Mouse (Mus musculus): Measurements from ENCODE around the gene Msmb. TPM values are rescaled to one million over a fixed set of nuclear protein-coding genes. Genes with fewer than 3 reads are reported as not detected.
"Not testable (repeated sequence)": the region's sequence is repeated elsewhere in the genome, so short reads cannot be mapped to it uniquely, and the experiment has no call there.

The Msmb gene
- polyA plus RNA-seq, 1 experiment from 2014 or later, result not detected

DNA sequence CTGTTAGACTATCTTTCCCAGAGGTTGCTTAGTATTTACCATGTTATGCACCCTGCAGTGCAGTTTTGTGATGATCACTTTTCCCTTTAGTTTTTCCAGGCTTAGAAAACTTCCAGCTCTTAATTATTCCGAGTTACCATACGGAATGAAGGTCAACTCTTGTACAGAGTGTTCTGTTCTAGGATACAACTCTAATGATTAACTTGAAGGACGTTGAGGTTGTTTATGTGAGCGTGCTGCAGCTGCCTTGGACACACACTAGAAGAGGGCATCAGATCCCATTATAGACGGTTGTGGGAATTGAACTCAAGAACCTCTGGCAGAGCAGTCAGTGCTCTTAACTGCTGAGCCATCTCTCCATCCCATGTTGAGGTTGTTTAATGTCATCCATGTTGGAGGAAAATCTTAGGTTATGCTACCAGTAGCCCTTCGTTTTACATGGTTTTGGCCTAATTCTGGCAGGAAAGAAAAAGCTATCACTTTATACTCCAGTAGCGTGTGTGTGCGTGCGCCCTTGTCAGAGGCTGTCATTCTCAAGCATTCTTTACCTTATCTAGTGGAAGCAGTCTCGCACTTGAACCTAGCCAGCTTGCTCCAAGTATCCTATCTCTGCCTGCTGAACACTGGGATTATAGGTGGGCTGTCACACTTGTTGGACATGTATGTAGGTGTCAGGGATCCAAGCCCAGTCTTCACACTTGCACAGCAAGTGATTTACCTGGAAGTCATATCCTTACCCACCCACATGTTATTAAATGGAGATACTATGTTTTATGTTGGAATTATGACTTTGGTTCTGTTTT, 37.8 kb downstream of the Msmb start:
- Histone ChIP-seq H3K9me3 (replicated peaks) (no peaks in the 10 kb centered on the region), H3K4me3 (no peak overlapping the region), H3K4me2 (no peak overlapping the region), H3K9ac (no peak overlapping the region), H3K36me3 (peaks cover 50% of the 10 kb centered on the region), H3K4me1 (replicated peaks) (0 out of 2 replicates have a peak, but pooled peaks cover 2% of the 10 kb centered on the region), H3K27me3 (no peaks in the 10 kb centered on the region), H3K27ac (no peak overlapping the region)
- WGBS, result 78% methylated on average over 10 of the region's 10 CpGs
- no peak for ATAC-seq (replicated peaks; ENCODE audit: insufficient number of reproducible peaks, insufficient read depth, low FRiP score, low read depth)

DNA sequence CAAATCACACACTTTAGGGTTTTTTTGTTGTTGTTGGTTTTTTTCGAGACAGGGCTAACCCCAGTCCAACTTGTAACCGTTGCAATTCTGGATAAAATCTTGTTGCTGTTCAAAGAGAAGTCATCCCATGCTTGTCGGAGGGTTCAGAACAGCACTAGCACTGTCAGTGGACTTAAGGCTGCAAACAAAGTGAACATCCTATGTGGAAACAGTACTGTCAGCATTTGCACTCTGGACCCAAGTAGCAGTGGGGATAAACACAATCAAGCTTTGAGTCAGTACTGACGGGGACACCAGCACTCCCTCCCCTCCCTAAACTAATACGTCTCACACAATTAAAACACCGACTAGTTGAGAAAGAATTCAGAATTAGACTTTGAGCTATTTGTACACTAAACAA, 39.0 kb downstream of the Msmb start:
- no peak overlapping the region for H3K4me3 ChIP-seq
- no peak overlapping the region for H3K9ac ChIP-seq
- H3K9me3 ChIP-seq (replicated peaks), result no peaks in the 10 kb centered on the region
- H3K27me3 ChIP-seq, result no peaks in the 10 kb centered on the region
- no peak overlapping the region for H3K27ac ChIP-seq
- H3K4me2 ChIP-seq, result no peak overlapping the region
- WGBS, result 84% methylated on average over 6 of the region's 6 CpGs
- ATAC-seq (replicated peaks; ENCODE audit: insufficient number of reproducible peaks, insufficient read depth, low FRiP score, low read depth), result no peak
- H3K36me3 ChIP-seq, result peaks cover 57% of the 10 kb centered on the region
- 0 out of 2 replicates have a peak, but pooled peaks cover 2% of the 10 kb centered on the region for H3K4me1 ChIP-seq (replicated peaks)

- 93% methylated on average over 4 of the region's 4 CpGs for WGBS
- H3K4me2 ChIP-seq, result no peak overlapping the region
- H3K27ac ChIP-seq, result no peak overlapping the region
- H3K4me1 ChIP-seq (replicated peaks), result 0 out of 2 replicates have a peak, but pooled peaks cover 2% of the 10 kb centered on the region
- H3K27me3 ChIP-seq, result no peaks in the 10 kb centered on the region
- no peak overlapping the region for H3K9ac ChIP-seq
- H3K4me3 ChIP-seq, result no peak overlapping the region
- H3K9me3 ChIP-seq (replicated peaks), result no peaks in the 10 kb centered on the region
- H3K36me3 ChIP-seq, result peaks cover 81% of the 10 kb centered on the region
- ATAC-seq (replicated peaks; ENCODE audit: insufficient number of reproducible peaks, insufficient read depth, low FRiP score, low read depth), result no peak
Measured at GRCm38 (mm10) chr14:32183846-32184245, 42.0 kb downstream of the Msmb start.

DNA sequence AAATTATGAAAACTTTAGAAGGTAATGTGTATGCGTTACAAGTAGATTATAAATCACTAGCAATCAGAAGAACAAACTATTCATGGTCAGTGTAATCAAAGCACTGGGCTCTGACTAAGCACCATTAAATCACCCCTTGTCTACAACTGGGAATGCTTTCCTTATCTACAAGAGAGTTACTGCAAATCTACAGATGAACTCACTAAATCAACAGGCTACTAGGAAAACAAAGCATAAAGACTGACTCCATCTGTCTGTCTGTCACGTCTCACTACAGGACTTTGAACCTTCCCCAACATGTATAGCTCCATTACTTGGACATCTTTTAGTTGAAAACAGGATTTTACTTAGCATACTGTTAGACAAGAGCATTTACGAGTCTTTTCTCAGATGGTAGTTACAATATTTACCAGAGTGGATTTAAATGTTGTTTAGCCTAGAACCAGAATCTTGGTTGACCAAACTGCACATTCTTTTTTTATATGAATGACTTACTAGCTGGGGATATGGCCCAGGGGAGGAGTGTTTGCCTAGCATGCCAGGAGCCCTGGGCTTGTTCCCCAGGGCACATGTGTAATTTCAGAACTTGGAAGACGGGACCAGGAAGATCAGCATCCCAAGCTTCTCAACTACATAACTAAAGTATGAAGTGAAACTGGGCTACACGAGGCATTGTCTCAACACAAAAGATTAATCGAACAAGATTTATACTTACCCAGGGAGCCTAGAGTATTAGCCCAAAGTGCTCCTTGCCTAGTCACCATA, 49.0 kb downstream of the Msmb start:
- H3K9ac ChIP-seq, result no peak overlapping the region
- no peak overlapping the region for H3K27ac ChIP-seq
- H3K4me3 ChIP-seq, result no peak overlapping the region
- ATAC-seq (replicated peaks; ENCODE audit: insufficient number of reproducible peaks, insufficient read depth, low FRiP score, low read depth), result no peak
- WGBS, result 83% methylated on average over 6 of the region's 6 CpGs
- no peaks in the 10 kb centered on the region for H3K27me3 ChIP-seq
- no peaks in the 10 kb centered on the region for H3K9me3 ChIP-seq (replicated peaks)
- peaks cover 75% of the 10 kb centered on the region for H3K36me3 ChIP-seq
- H3K4me1 ChIP-seq (replicated peaks), result no peaks in the 10 kb centered on the region
- no peak overlapping the region for H3K4me2 ChIP-seq

GRCm38 (mm10) chr14:32191926-32192325, 50.1 kb downstream of the Msmb start:
- Histone ChIP-seq H3K4me3 (no peak overlapping the region), H3K36me3 (peaks cover 70% of the 10 kb centered on the region)
- WGBS, result 69% methylated on average over 5 of the region's 5 CpGs

DNA sequence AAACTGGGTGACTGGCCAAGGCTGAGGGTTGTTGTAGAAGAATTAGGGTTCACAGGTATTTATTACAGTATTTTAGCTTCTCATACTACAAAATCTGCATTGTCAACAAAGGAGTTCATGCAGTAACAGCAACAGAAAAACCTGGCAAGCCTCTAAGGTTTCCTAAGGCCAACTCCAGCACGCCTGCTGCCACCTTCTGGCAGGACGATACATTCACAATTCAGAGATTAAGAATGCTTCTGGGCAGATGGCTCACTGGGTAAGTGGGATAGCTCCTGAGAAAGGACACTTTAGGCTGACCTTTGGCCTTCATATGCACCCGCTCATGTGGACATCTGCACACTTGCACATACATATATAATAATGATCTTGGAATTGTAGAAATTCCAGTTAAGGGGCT, 50.6 kb downstream of the Msmb start:
- ATAC-seq (replicated peaks; ENCODE audit: insufficient number of reproducible peaks, insufficient read depth, low FRiP score, low read depth), result no peak
- no peaks in the 10 kb centered on the region for H3K4me1 ChIP-seq (replicated peaks)
- H3K9me3 ChIP-seq (replicated peaks), result no peaks in the 10 kb centered on the region
- no peak overlapping the region for H3K4me3 ChIP-seq
- no peaks in the 10 kb centered on the region for H3K27me3 ChIP-seq
- no peak overlapping the region for H3K27ac ChIP-seq
- WGBS, result 43% methylated on average over 3 of the region's 3 CpGs
- peaks cover 70% of the 10 kb centered on the region for H3K36me3 ChIP-seq
- no peak overlapping the region for H3K9ac ChIP-seq
- H3K4me2 ChIP-seq, result no peak overlapping the region

More at GRCm38 (mm10) chr14:32191926-32192325, 50.1 kb downstream of the Msmb start:
- ATAC-seq (replicated peaks; ENCODE audit: insufficient number of reproducible peaks, insufficient read depth, low FRiP score, low read depth), result no peak
- no peak overlapping the region for H3K4me2 ChIP-seq
- H3K4me1 ChIP-seq (replicated peaks), result no peaks in the 10 kb centered on the region
- H3K27me3 ChIP-seq, result no peaks in the 10 kb centered on the region
- no peaks in the 10 kb centered on the region for H3K9me3 ChIP-seq (replicated peaks)
- no peak overlapping the region for H3K27ac ChIP-seq
- H3K9ac ChIP-seq, result no peak overlapping the region

- WGBS, result 77% methylated on average over 5 of the region's 5 CpGs
- peaks cover 68% of the 10 kb centered on the region for H3K36me3 ChIP-seq
- not testable (repeated sequence) for ATAC-seq (replicated peaks; ENCODE audit: insufficient number of reproducible peaks, insufficient read depth, low FRiP score, low read depth); H3K4me3 ChIP-seq; H3K9ac ChIP-seq; H3K9me3 ChIP-seq (replicated peaks); H3K4me2 ChIP-seq; H3K27ac ChIP-seq; H3K27me3 ChIP-seq; H3K4me1 ChIP-seq (replicated peaks)
Measured at GRCm38 (mm10) chr14:32193557-32193956, 51.7 kb downstream of the Msmb start.

DNA sequence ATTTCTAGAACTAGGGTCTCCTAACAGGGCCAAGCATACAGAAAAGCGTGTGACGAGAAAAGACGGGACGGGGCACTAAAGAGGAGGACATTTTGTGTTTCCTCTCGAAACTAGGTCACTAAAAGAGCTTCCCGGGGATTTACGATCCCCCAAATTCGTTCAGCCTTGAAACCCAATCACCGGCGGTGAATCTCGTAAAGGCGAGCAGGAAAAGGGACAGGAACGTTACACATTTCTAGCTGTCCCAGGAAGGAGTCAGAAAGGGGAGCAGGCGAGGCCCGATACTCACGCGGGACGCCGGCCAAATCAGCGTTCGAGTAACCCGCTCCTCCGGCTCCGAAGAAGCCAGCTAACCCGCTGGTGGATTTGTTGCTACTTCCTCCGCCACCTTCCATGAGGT, 59.5 kb downstream of the Msmb start:
- peaks cover 30% of the 10 kb centered on the region for H3K36me3 ChIP-seq
- under 1% methylated on average over 26 of the region's 26 CpGs for WGBS
- peak overlapping the region; percentile 74 for H3K4me2 ChIP-seq
- H3K4me1 ChIP-seq (replicated peaks), result peaks cover 25% of the 10 kb centered on the region
- H3K9me3 ChIP-seq (replicated peaks), result no peaks in the 10 kb centered on the region
- peak overlapping the region; percentile 84 for H3K4me3 ChIP-seq
- peak overlapping the region; percentile 83 for H3K27ac ChIP-seq
- ATAC-seq (replicated peaks; ENCODE audit: insufficient number of reproducible peaks, insufficient read depth, low FRiP score, low read depth), result peak; percentile 15; the same call in 1 of the 2 replicates
- H3K9ac ChIP-seq, result peak overlapping the region; percentile 90
- no peaks in the 10 kb centered on the region for H3K27me3 ChIP-seq

GRCm38 (mm10) chr14:32201791-32202451, 60.1 kb downstream of the Msmb start, which contains the start of the genes Timm23 and Parg:
TSS of gene Timm23 (minus strand) at chr14:32201898.
TSS of gene Parg (plus strand) at chr14:32201949.
- H3K9ac ChIP-seq, result peak within 1 kb of the TSS; percentile 90
- 0% methylated on average over 76 of the region's 77 CpGs for WGBS
- H3K4me2 ChIP-seq, result peak within 1 kb of the TSS; percentile 74
- no peaks in the 10 kb centered on the region for H3K9me3 ChIP-seq (replicated peaks)
- H3K4me3 ChIP-seq, result peak within 1 kb of the TSS; percentile 84
- peak within 1 kb of the TSS; percentile 83 for H3K27ac ChIP-seq
- no peaks in the 10 kb centered on the region for H3K27me3 ChIP-seq
- ATAC-seq (replicated peaks; ENCODE audit: insufficient number of reproducible peaks, insufficient read depth, low FRiP score, low read depth), result peak; percentile 95
- H3K4me1 ChIP-seq (replicated peaks), result peaks cover 25% of the 10 kb centered on the region
- H3K36me3 ChIP-seq, result peaks cover 27% of the 10 kb centered on the region

Measured in heart, embryonic 15.5 days (tissue).